Mouse (Mus musculus) MEL (cell line): ENCODE data around the gene Fads1.

Experiments
- CTCF ChIP-seq, 3 experiments: IDR thresholded peaks in 2 of 3; conservative IDR thresholded peaks in 1 of 3; 2 replicates each; pipeline ENCODE4 v1.5.1; 2011 to 2012; ENCODE audit warnings: low read length in 3 of 3, low read depth in 2 of 3, mild to moderate bottlenecking in 2 of 3, improper control_type of control experiment in 1 of 3, inconsistent platforms in 1 of 3, mixed read lengths in 1 of 3, moderate library complexity in 1 of 3; ENCODE audit not compliant: control insufficient read depth in 1 of 3, insufficient read depth in 1 of 3, poor library complexity in 1 of 3, severe bottlenecking in 1 of 3
- GATA1 ChIP-seq: IDR thresholded peaks from 2 replicates; pipeline ENCODE4 v1.6.1; 2011; ENCODE audit warnings: low read depth, low read length, improper control_type of control experiment
- HCFC1 ChIP-seq: IDR thresholded peaks from 2 replicates; pipeline ENCODE4 v1.6.1; 2012; ENCODE audit warnings: low read depth, mild to moderate bottlenecking, inconsistent platforms, low read length, improper control_type of control experiment, moderate library complexity
- MAZ ChIP-seq: IDR thresholded peaks from 2 replicates; pipeline ENCODE4 v1.6.1; 2012; ENCODE audit warnings: low read depth, mild to moderate bottlenecking, inconsistent platforms, low read length, improper control_type of control experiment
- NRF1 ChIP-seq: IDR thresholded peaks from 2 replicates; pipeline ENCODE4 v1.6.1; 2014; ENCODE audit warnings: low read depth, mild to moderate bottlenecking, inconsistent platforms, low read length, improper control_type of control experiment, moderate library complexity; ENCODE audit not compliant: poor library complexity, insufficient read depth, severe bottlenecking
- POLR2A ChIP-seq, 2 experiments: IDR thresholded peaks; 2 replicates each; pipeline ENCODE4 v1.6.1; 2011 to 2012; ENCODE audit warnings: low read length in 2 of 2, mild to moderate bottlenecking in 2 of 2, control low read depth in 1 of 2, improper control_type of control experiment in 1 of 2, low read depth in 1 of 2, moderate library complexity in 1 of 2; ENCODE audit not compliant: control insufficient read depth in 1 of 2, insufficient read depth in 1 of 2, poor library complexity in 1 of 2
- POLR2AphosphoS5 ChIP-seq: IDR thresholded peaks from 2 replicates; pipeline ENCODE4 v1.6.1; 2012; ENCODE audit warnings: low read depth, borderline replicate concordance, mild to moderate bottlenecking, inconsistent platforms, low read length, moderate library complexity, mixed read lengths
- RAD21 ChIP-seq: IDR thresholded peaks from 2 replicates; pipeline ENCODE4 v1.6.1; 2011; ENCODE audit warnings: mild to moderate bottlenecking, low read depth, low read length, improper control_type of control experiment
- SMC3 ChIP-seq: IDR thresholded peaks from 2 replicates; pipeline ENCODE4 v1.6.1; 2011; ENCODE audit warnings: low read depth, low read length, improper control_type of control experiment
- UBTF ChIP-seq: IDR thresholded peaks from 2 replicates; pipeline ENCODE4 v1.6.1; 2012; ENCODE audit warnings: low read depth, mild to moderate bottlenecking, inconsistent platforms, low read length, improper control_type of control experiment, moderate library complexity, borderline replicate concordance; ENCODE audit not compliant: insufficient read depth

DNA sequence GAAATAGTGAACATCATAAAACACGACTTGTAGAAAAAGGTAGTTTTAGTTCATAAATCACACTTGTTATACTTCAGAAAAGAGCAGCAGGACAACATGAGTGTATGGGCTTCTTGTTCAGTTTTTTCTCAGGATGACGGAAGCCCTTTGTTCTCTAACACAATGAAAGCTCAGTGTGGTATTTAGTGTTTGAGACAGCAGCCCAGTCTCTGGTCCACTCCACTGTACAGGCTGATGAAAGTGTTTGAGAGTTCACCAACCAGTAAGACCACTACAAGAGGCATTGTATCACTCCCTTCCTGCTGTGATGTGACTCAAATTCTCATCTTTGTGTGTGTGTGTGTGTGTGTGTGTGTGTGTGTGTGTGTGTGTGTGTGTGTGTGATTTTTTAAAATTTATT, 39.0 kb upstream of the Fads1 start:
- TF ChIP-seq POLR2AphosphoS5 (no peak), GATA1 (no peak), SMC3 (no peak), POLR2A (IDR thresholded peaks at IDR 0.05; ENCODE audit: control insufficient read depth in 1 of 2, insufficient read depth in 1 of 2, low read depth in 1 of 2, low read length in 2 of 2, poor library complexity in 1 of 2) (no peak), HCFC1 (no peak), UBTF (no peak), RAD21 (no peak), CTCF (IDR thresholded peaks at IDR 0.05 in 2 of 3, conservative IDR thresholded peaks at IDR 0.05 in 1 of 3; ENCODE audit: control insufficient read depth in 1 of 3, insufficient read depth in 1 of 3, low read depth in 2 of 3, low read length in 3 of 3, poor library complexity in 1 of 3, severe bottlenecking in 1 of 3) (no peak), MAZ (no peak), NRF1 (no peak)
